Mouse (Mus musculus) midbrain, postnatal 0 days (tissue): ENCODE measurements around the gene Rab20. TPM values are rescaled to one million over a fixed set of nuclear protein-coding genes. Genes with fewer than 3 reads are reported as not detected.
"Not testable (repeated sequence)": the region's sequence is repeated elsewhere in the genome, so short reads cannot be mapped to it uniquely, and the experiment has no call there.

ENCODE experiments used
- ATAC-seq: fragments of 200-750 bp; cut with Nextera tagmentation; 2 replicates; pipeline ENCODE4 v1.8.0; 2017; ENCODE audit warnings: moderate number of reproducible peaks, mild to moderate bottlenecking, moderate TSS enrichment, moderate library complexity; ENCODE audit not compliant: low FRiP score
- DNase-seq: peaks from one replicate; pipeline ENCODE4 v3.0.0-alpha.2; 2015; ENCODE audit warnings: low spot score
- H3K27ac ChIP-seq: fragments of 300-500 bp; sonication (generic); 2 replicates; pipeline ENCODE4 v1.5.1; 2014; ENCODE audit warnings: low read depth, mild to moderate bottlenecking, low read length, mixed read lengths
- H3K27me3 ChIP-seq: fragments of 300-500 bp; sonication (generic); 2 replicates; pipeline ENCODE4 v1.6.1; 2014; ENCODE audit warnings: low read length, control low read depth, mixed read lengths; ENCODE audit not compliant: insufficient read depth
- H3K36me3 ChIP-seq: fragments of 300-500 bp; sonication (generic); 2 replicates; pipeline ENCODE4 v1.6.1; 2014; ENCODE audit warnings: low read length, control low read depth, mixed read lengths; ENCODE audit not compliant: insufficient read depth
- H3K4me1 ChIP-seq: fragments of 300-500 bp; sonication (generic); 2 replicates; pipeline ENCODE4 v1.6.1; 2014; ENCODE audit warnings: mild to moderate bottlenecking, control low read depth, antibody characterized with exemption, low read length, mixed read lengths; ENCODE audit not compliant: insufficient read depth
- H3K4me2 ChIP-seq: fragments of 300-500 bp; sonication (generic); 2 replicates; pipeline ENCODE4 v1.6.1; 2014; ENCODE audit warnings: low read depth, mild to moderate bottlenecking, low read length, mixed read lengths; ENCODE audit not compliant: poor library complexity, severe bottlenecking
- H3K4me3 ChIP-seq: fragments of 300-500 bp; sonication (generic); 2 replicates; pipeline ENCODE4 v1.5.1; 2014; ENCODE audit warnings: low read depth, mild to moderate bottlenecking, low read length, moderate library complexity
- H3K9ac ChIP-seq: fragments of 300-500 bp; sonication (generic); replicated peaks from 2 replicates; pipeline ENCODE4 v1.6.1; 2014; ENCODE audit warnings: mild to moderate bottlenecking, low read length, moderate library complexity, mixed read lengths; ENCODE audit not compliant: poor library complexity, severe bottlenecking
- H3K9me3 ChIP-seq: fragments of 300-500 bp; sonication (generic); 2 replicates; pipeline ENCODE4 v1.6.1; 2016; ENCODE audit warnings: low read length, control low read depth
- CTCF ChIP-seq: IDR thresholded peaks from 2 replicates; pipeline ENCODE4 v1.5.1; 2016; ENCODE audit warnings: antibody characterized with exemption, mild to moderate bottlenecking
- WGBS: fragments of 180-500 bp; shearing (Covaris S2); extraction: QIAGEN DNeasy Blood & Tissue Kit; methylation state at CpG from one replicate; pipeline ENCODE4 v1.1.7; 2014; 5-methylcytosine and 5-hydroxymethylcytosine counted together
- polyA plus RNA-seq: library from polyadenylated mRNA; unstranded; fragments of >200 nt; fragmentation: Nextera tagmentation; extraction: Ambion mirVana; gene quantifications from 2 replicates; pipeline ENCODE4 v1.2.1, GENCODE M21; 2015
- total RNA-seq: library from RNA; depleted of rRNA; stranded (reverse); fragments of >200 nt; gene quantifications from 2 replicates; pipeline ENCODE4 v1.2.3, GENCODE M21; 2014

Rab20 gene
- total and polyA plus RNA-seq, 2 experiments from 2014 or later = 0.60 to 0.72 TPM

GRCm38 (mm10) chr8:11470694-11471093 is 7.8 kb downstream of the Rab20 start:
- no peak for DNase-seq
- Histone ChIP-seq H3K4me1 (no peaks in the 10 kb centered on the region), H3K27me3 (peaks cover 6% of the 10 kb centered on the region), H3K36me3 (no peaks in the 10 kb centered on the region), H3K9ac (no peak overlapping the region), H3K4me2 (no peak overlapping the region), H3K9me3 (no peaks in the 10 kb centered on the region), H3K4me3 (no peak overlapping the region), H3K27ac (no peak overlapping the region)
- 84% methylated on average over 7 of the region's 7 CpGs for WGBS
- no peak for TF ChIP-seq CTCF
- no peak for ATAC-seq

GRCm38 (mm10) chr8:11469095-11469494 is 9.4 kb downstream of the Rab20 start:
- H3K27ac ChIP-seq = no peak overlapping the region
- 13% methylated on average over 3 of the region's 3 CpGs for WGBS
- H3K9me3 ChIP-seq = no peaks in the 10 kb centered on the region
- ATAC-seq (0 out of 2 replicates have a peak, but pooled peaks have one; percentile 44), DNase-seq (peak; percentile 48)
- no peak overlapping the region for H3K9ac ChIP-seq
- peak; percentile 76 for TF ChIP-seq CTCF
- H3K4me3 ChIP-seq = no peak overlapping the region
- H3K36me3 ChIP-seq = no peaks in the 10 kb centered on the region
- H3K4me2 ChIP-seq = no peak overlapping the region
- H3K4me1 ChIP-seq = no peaks in the 10 kb centered on the region
- H3K27me3 ChIP-seq = no peaks in the 10 kb centered on the region; the same call in 1 of the 2 replicates

GRCm38 (mm10) chr8:11466528-11466927 is 12.0 kb downstream of the Rab20 start:
- not testable (repeated sequence) for H3K27me3 ChIP-seq, H3K36me3 ChIP-seq, H3K4me3 ChIP-seq, H3K4me2 ChIP-seq, H3K9ac ChIP-seq, H3K9me3 ChIP-seq, ATAC-seq, H3K4me1 ChIP-seq, DNase-seq, H3K27ac ChIP-seq
- 73% methylated on average over 4 of the region's 5 CpGs for WGBS

- Histone ChIP-seq H3K4me3 (no peak overlapping the region), H3K36me3 (no peaks in the 10 kb centered on the region), H3K9me3 (no peaks in the 10 kb centered on the region), H3K4me1 (no peaks in the 10 kb centered on the region), H3K27ac (no peak overlapping the region), H3K4me2 (no peak overlapping the region), H3K9ac (no peak overlapping the region), H3K27me3 (no peaks in the 10 kb centered on the region)
- ATAC-seq (no peak), DNase-seq (no peak)
- 94% methylated on average over 4 of the region's 4 CpGs for WGBS
- TF ChIP-seq CTCF = no peak
Observed at GRCm38 (mm10) chr8:11465619-11466018, 12.9 kb downstream of the Rab20 start.

GRCm38 (mm10) chr8:11464707-11464964 is 13.9 kb downstream of the Rab20 start:
- Histone ChIP-seq H3K27me3 (no peaks in the 10 kb centered on the region), H3K36me3 (no peaks in the 10 kb centered on the region), H3K4me3 (no peak overlapping the region), H3K27ac (no peak overlapping the region), H3K4me1 (no peaks in the 10 kb centered on the region), H3K9me3 (no peaks in the 10 kb centered on the region), H3K9ac (no peak overlapping the region), H3K4me2 (no peak overlapping the region)
- no peak for DNase-seq
- 80% methylated on average over 3 of the region's 3 CpGs for WGBS
- no peak for TF ChIP-seq CTCF
- ATAC-seq = no peak

GRCm38 (mm10) chr8:11463889-11464706 is 14.4 kb downstream of the Rab20 start:
- 86% methylated on average over 12 of the region's 12 CpGs for WGBS
- no peak overlapping the region for H3K27ac ChIP-seq
- DNase-seq (no peak), ATAC-seq (no peak)
- no peak overlapping the region for H3K4me2 ChIP-seq
- no peak overlapping the region for H3K4me3 ChIP-seq
- no peaks in the 10 kb centered on the region for H3K9me3 ChIP-seq
- no peak overlapping the region for H3K9ac ChIP-seq
- no peaks in the 10 kb centered on the region for H3K36me3 ChIP-seq
- H3K4me1 ChIP-seq = no peaks in the 10 kb centered on the region
- TF ChIP-seq CTCF = no peak
- no peaks in the 10 kb centered on the region for H3K27me3 ChIP-seq
